Mouse (Mus musculus) ES-Bruce4 (cell line): ENCODE data around the gene Xylt1.

Experiments
- CTCF ChIP-seq: IDR thresholded peaks from one replicate; pipeline ENCODE4 v1.8.1; 2011; ENCODE audit warnings: low read depth, low read length
- EP300 ChIP-seq: IDR thresholded peaks from 2 replicates; pipeline ENCODE4 v1.6.1; 2011; ENCODE audit warnings: low read depth, low read length; ENCODE audit not compliant: insufficient read depth
- POLR2A ChIP-seq: IDR thresholded peaks from one replicate; pipeline ENCODE4 v1.8.1; 2011; ENCODE audit warnings: low read length; ENCODE audit not compliant: insufficient read depth

DNA sequence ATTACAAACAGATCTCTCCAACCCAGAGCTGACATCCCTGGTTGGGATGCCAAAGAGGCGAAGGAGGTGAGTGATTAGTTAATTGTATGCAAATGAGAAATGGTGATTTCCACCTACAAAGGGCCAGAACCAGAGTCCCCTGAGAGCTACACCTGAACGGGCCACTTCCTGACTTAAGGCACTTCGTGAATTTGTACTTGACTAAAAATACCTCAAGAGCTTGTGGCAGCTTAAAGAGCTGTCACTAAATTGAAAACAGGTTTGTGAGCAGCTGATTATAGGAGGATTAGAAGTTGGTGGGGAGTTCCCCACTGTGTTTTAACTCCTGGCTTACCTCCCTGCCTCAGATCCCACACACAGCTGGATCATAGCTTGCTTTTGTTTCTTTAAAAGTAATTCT, 64.7 kb downstream of the Xylt1 start:
- TF ChIP-seq POLR2A (no peak), EP300 (no peak), CTCF (no peak)
